Mouse (Mus musculus): ENCODE data around the gene Orc4. TPM values are rescaled to one million over a fixed set of nuclear protein-coding genes. Genes with fewer than 3 reads are reported as not detected.
A peak's percentile ranks its signal among the peaks of the same experiment; 100 is the strongest.
"Not testable (repeated sequence)": the region's sequence is repeated elsewhere in the genome, so short reads cannot be mapped to it uniquely, and the experiment has no call there.

The Orc4 gene
- 126 to 138 TPM (median 128 TPM) in 3 replicates for total RNA-seq (2017)

DNA sequence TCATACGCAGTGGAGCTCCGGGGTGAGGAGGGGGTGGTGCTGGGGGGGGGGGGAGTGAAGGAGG lies at the start of gene Orc4:
Gene Orc4 (minus strand): TSS at position 26 of the 64 bp plus-strand sequence.
- ATAC-seq (replicated peaks; ENCODE audit: insufficient number of reproducible peaks, low FRiP score, low TSS enrichment, poor library complexity, severe bottlenecking) = no peak

- no peak for ATAC-seq (replicated peaks; ENCODE audit: insufficient number of reproducible peaks, low FRiP score, low TSS enrichment, poor library complexity, severe bottlenecking)
Observed at GRCm38 (mm10) chr2:48990322-48990721, 40.2 kb upstream of the Orc4 start.

GRCm38 (mm10) chr2:48978920-48979319 lies 28.8 kb upstream of the Orc4 start:
- no peak for ATAC-seq (replicated peaks; ENCODE audit: insufficient number of reproducible peaks, low FRiP score, low TSS enrichment, poor library complexity, severe bottlenecking)

- no peak for ATAC-seq (replicated peaks; ENCODE audit: insufficient number of reproducible peaks, low FRiP score, low TSS enrichment, poor library complexity, severe bottlenecking)
Observed at GRCm38 (mm10) chr2:48956591-48956990, 6.5 kb upstream of the Orc4 start.

- no peak for ATAC-seq (replicated peaks; ENCODE audit: insufficient number of reproducible peaks, low FRiP score, low TSS enrichment, poor library complexity, severe bottlenecking)
Observed at GRCm38 (mm10) chr2:48950316-48950880, 321 bp upstream of the Orc4 start.

- peak; percentile 11; the same call in 1 of the 2 replicates for ATAC-seq (replicated peaks; ENCODE audit: insufficient number of reproducible peaks, low FRiP score, low TSS enrichment, poor library complexity, severe bottlenecking)
Observed at GRCm38 (mm10) chr2:48949743-48950251, 280 bp downstream of the Orc4 start.

DNA sequence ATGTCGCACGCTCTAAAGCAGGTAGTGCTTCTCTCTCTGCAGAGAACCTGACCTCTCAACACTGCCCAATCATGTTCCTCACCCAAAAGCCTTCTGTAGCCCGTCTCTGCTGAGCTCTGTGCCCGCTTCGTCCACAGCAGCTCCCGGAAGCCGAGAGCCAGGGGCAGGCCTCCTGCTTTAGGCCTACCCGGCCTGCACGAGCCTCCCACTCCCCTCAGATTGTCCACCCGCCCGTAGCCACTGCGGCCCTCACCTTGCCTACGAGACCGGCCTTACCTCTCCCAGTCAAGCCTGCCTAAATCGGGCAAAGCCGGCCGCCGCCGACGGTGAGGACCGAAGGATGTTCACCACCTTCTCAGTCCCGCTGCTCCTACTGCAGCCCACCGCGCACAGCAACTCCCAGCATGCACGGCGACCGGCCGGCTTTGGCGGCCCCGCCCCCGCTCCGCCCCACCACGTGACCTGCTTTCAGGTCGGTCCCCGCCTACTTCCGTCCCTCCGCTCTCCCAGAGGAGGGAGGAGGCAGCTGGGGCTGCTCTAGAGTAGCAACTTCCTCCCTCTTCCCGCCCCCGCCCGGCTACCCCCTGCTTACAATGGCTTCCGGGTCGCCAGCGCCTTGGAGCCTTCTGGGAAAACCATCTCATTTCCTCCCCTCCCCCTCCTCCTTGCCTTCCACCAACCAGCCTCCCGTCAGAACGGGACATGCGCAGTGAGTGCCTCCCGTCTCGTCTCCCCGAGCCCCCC lies 1.1 kb downstream of the Orc4 start, which contains the start of gene Mbd5:
Gene Mbd5 (plus strand): TSS at position 668 of the 744 bp plus-strand sequence.
- peak; percentile 97 for ATAC-seq (replicated peaks; ENCODE audit: insufficient number of reproducible peaks, low FRiP score, low TSS enrichment, poor library complexity, severe bottlenecking)

- ATAC-seq (replicated peaks; ENCODE audit: insufficient number of reproducible peaks, low FRiP score, low TSS enrichment, poor library complexity, severe bottlenecking) = no peak
Observed at GRCm38 (mm10) chr2:48947761-48948160, 2.3 kb downstream of the Orc4 start.

DNA sequence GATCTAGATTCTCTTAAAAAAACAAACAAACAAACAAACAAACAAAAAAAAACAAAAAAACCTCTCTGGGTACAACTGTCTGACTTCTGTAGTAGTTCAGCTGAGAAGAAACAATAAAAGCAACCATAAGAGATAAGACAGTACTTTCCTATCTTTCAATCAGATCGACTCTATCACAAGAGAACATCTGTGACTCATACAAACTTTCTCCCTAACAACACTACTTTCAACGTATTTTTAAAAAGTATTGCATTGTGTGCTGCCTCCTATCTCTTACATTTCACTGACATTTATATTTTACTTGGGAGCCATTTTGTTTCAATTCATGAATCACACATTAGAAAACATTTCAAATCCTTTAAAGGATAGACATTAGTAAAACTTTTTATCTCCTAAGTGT lies 15.0 kb downstream of the Orc4 start:
- ATAC-seq (replicated peaks; ENCODE audit: insufficient number of reproducible peaks, low FRiP score, low TSS enrichment, poor library complexity, severe bottlenecking) = no peak

DNA sequence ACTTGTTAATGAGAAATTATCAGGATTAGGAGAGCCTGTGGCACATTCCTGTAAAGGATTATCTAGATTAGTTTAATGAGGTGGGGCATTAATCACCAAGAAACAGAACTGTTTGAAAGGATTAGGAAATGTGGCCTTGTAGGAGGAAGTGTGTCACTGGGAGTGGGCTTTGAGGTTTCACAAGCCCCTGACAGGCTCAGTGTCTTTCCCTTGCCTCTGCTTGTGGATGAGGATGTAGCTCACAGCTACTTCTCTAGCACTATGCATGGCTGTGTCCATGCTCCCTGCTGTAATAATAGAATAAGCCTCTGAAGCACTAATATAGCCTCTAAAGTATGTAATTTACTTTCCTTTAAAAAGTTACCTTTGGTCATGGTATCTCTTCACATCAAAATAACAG lies 34.2 kb downstream of the Orc4 start:
- ATAC-seq (replicated peaks; ENCODE audit: insufficient number of reproducible peaks, low FRiP score, low TSS enrichment, poor library complexity, severe bottlenecking) = no peak

DNA sequence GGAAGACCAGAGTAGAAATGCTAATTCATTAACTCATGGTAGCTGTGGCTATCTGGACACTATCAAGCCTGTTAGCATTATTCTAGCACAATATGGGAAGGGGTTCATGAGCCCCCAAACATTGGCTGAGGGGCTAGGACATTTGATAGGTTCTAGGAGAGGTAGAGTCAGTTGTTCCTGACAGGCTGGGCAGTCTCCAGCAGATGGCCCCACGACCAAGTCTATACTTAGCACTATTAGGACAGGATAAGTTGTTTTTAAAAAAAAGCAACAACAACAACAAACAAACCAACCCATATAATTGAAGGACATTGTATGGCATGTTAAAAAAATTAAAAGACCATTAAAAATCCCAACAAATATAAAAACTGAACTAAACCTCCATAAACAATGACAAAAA lies 35.9 kb downstream of the Orc4 start:
- no peak for ATAC-seq (replicated peaks; ENCODE audit: insufficient number of reproducible peaks, low FRiP score, low TSS enrichment, poor library complexity, severe bottlenecking)

- ATAC-seq (replicated peaks; ENCODE audit: insufficient number of reproducible peaks, low FRiP score, low TSS enrichment, poor library complexity, severe bottlenecking) = no peak
Observed at GRCm38 (mm10) chr2:48908866-48909265, 41.2 kb downstream of the Orc4 start.

- no peak for ATAC-seq (replicated peaks; ENCODE audit: insufficient number of reproducible peaks, low FRiP score, low TSS enrichment, poor library complexity, severe bottlenecking)
Observed at GRCm38 (mm10) chr2:48895186-48895585, 54.9 kb downstream of the Orc4 start.

- peak; percentile 47; the same call in 1 of the 2 replicates for ATAC-seq (replicated peaks; ENCODE audit: insufficient number of reproducible peaks, low FRiP score, low TSS enrichment, poor library complexity, severe bottlenecking)
Observed at GRCm38 (mm10) chr2:48885945-48886344, 64.1 kb downstream of the Orc4 start.

DNA sequence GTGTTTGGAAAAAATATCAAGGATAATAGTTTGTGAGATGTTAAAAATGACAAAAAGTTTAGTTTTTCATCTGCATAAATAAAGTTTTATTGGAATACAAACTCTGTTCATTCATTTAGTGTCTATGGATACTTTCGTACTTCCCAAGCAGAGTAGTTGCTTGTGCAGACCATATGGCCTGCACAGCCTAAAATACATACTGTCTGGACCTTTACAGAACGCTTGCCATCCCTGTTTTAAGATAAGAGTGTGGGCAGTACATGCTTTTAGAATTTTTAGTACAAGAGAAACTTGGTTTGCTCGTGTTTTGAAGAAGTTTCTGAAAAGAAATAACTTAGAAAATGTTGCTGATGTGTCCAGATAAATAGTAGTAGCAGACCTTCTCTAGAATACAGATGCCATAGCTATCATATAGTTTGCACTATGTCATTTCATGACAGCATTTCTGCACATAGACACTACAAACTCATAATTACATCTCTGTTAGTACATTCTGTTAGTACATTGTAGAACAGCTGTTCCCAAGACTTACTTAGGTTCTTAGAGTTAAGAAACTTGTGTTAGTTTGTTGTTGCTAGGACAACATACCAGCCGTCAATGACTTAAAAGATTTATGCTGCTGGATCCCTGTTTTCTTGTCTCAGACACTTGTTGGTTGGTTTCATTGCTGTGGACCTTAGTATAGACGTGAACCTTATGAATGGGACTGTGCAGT lies 81.7 kb downstream of the Orc4 start:
- ATAC-seq (replicated peaks; ENCODE audit: insufficient number of reproducible peaks, low FRiP score, low TSS enrichment, poor library complexity, severe bottlenecking) = no peak

- ATAC-seq (replicated peaks; ENCODE audit: insufficient number of reproducible peaks, low FRiP score, low TSS enrichment, poor library complexity, severe bottlenecking) = not testable (repeated sequence)
Observed at GRCm38 (mm10) chr2:48865596-48865995, 84.5 kb downstream of the Orc4 start.

Data from monocyte, adult 5-6 weeks (primary cell).